Mouse (Mus musculus) stomach, embryonic 16.5 days (tissue): ENCODE measurements around the gene Ip6k1. TPM values are rescaled to one million over a fixed set of nuclear protein-coding genes. Genes with fewer than 3 reads are reported as not detected.

ENCODE experiments used
- ATAC-seq: fragments of 200-750 bp; cut with Nextera tagmentation; 2 replicates; pipeline ENCODE4 v1.8.0; 2017; ENCODE audit warnings: moderate number of reproducible peaks, moderate TSS enrichment; ENCODE audit not compliant: insufficient read depth, low FRiP score
- H3K27ac ChIP-seq: fragments of 300-500 bp; sonication (generic); 2 replicates; pipeline ENCODE4 v1.5.1; 2014; ENCODE audit warnings: low read length
- H3K27me3 ChIP-seq: fragments of 300-500 bp; sonication (generic); 2 replicates; pipeline ENCODE4 v1.6.1; 2014; ENCODE audit warnings: low read length, control low read depth, mixed read lengths; ENCODE audit not compliant: control insufficient read depth, insufficient read depth
- H3K36me3 ChIP-seq: fragments of 300-500 bp; sonication (generic); 2 replicates; pipeline ENCODE4 v1.6.1; 2014; ENCODE audit warnings: low read length; ENCODE audit not compliant: control insufficient read depth, insufficient read depth
- H3K4me1 ChIP-seq: fragments of 300-500 bp; sonication (generic); 2 replicates; pipeline ENCODE4 v1.6.1; 2014; ENCODE audit warnings: low read length, control low read depth, mixed read lengths; ENCODE audit not compliant: control insufficient read depth, insufficient read depth
- H3K4me2 ChIP-seq: fragments of 300-500 bp; sonication (generic); 2 replicates; pipeline ENCODE4 v1.6.1; 2014; ENCODE audit warnings: low read depth, low read length, mixed read lengths
- H3K4me3 ChIP-seq: fragments of 300-500 bp; sonication (generic); replicated peaks from 2 replicates; pipeline ENCODE4 v1.5.1; 2014; ENCODE audit warnings: mild to moderate bottlenecking, low read length
- H3K9ac ChIP-seq: fragments of 300-500 bp; sonication (generic); 2 replicates; pipeline ENCODE4 v1.6.1; 2014; ENCODE audit warnings: low read length
- H3K9me3 ChIP-seq: fragments of 300-500 bp; sonication (generic); replicated peaks from 2 replicates; pipeline ENCODE4 v1.6.1; 2016; ENCODE audit warnings: low read length, control low read depth; ENCODE audit not compliant: control insufficient read depth
- WGBS: fragments of 180-500 bp; shearing (Covaris S2); extraction: QIAGEN DNeasy Blood & Tissue Kit; methylation state at CpG from one replicate; pipeline ENCODE4 v1.1.7; 2014; 5-methylcytosine and 5-hydroxymethylcytosine counted together
- polyA plus RNA-seq: library from polyadenylated mRNA; unstranded; fragments of >200 nt; fragmentation: Nextera tagmentation; extraction: Ambion mirVana; gene quantifications from 2 replicates; pipeline ENCODE4 v1.2.1, GENCODE M21; 2015

Gene Ip6k1
- polyA plus RNA-seq, 1 experiment from 2014 or later, result 50.5 TPM

DNA sequence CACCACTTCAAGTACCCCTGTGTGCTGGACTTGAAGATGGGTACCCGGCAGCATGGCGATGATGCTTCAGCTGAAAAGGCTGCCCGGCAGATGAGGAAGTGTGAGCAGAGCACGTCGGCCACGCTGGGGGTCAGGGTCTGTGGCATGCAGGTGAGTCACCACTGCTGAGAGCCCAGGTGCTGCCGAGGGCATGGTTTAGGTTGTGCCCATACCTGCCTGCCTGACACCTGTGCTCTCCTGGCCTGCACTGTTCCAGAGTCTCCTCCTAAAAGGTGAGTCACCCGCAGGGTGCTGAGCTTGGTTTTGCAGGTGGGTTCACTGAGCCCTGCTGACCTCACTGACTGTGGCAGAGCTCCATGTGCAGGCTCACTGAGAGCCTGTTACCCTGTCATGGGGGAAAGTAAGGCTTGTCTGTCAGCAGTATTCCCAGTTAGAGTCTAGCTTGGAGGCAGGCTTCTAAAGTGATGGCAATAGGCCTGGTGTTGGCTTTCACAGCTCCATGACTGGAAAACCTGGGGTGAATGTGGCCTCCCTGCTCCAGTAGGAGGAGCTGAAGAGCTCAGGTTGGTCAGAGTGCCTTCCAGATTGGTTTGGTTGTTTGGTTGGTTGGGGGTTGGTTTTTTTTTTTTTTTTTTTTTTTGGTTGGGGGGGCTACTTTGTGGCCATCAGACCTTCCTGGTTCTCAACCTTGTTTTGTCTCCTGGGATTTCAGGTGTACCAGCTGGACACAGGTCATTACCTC is 42.6 kb downstream of the Ip6k1 start:
- H3K36me3 ChIP-seq, result peaks cover 28% of the 10 kb centered on the region
- no peak for ATAC-seq
- H3K9ac ChIP-seq, result no peak overlapping the region
- WGBS, result 94% methylated on average over 8 of the region's 8 CpGs
- H3K27me3 ChIP-seq, result no peaks in the 10 kb centered on the region
- peaks cover 14% of the 10 kb centered on the region for H3K4me1 ChIP-seq
- no peak overlapping the region for H3K4me2 ChIP-seq
- no peak overlapping the region for H3K4me3 ChIP-seq
- no peak overlapping the region for H3K27ac ChIP-seq
- no peaks in the 10 kb centered on the region for H3K9me3 ChIP-seq

DNA sequence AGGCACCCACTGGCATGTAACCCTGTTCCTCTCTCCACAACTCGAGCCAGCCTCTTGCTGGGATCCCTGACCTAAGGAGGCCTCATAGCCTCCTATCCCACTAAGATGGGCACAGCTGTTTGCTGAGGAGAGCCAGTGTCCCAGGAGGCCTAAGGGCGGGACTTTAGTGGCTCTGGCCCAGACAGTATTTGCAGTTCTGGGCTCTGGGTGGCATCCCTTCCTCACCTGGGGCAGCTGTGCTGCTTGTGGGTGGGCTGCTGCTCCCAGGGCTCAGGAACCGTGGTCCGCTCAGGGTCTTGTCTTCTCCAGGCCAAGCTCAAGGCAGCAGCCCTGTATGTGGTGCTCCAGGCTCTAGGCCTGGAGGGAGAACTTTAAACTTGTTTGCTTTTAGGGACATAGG is 44.3 kb downstream of the Ip6k1 start:
- Histone ChIP-seq H3K27ac (no peak overlapping the region), H3K4me3 (no peak overlapping the region), H3K4me2 (no peak overlapping the region), H3K4me1 (peaks cover 19% of the 10 kb centered on the region), H3K27me3 (no peaks in the 10 kb centered on the region), H3K9ac (no peak overlapping the region), H3K36me3 (peaks cover 30% of the 10 kb centered on the region), H3K9me3 (no peaks in the 10 kb centered on the region)
- 91% methylated on average over 4 of the region's 4 CpGs for WGBS
- ATAC-seq, result no peak

DNA sequence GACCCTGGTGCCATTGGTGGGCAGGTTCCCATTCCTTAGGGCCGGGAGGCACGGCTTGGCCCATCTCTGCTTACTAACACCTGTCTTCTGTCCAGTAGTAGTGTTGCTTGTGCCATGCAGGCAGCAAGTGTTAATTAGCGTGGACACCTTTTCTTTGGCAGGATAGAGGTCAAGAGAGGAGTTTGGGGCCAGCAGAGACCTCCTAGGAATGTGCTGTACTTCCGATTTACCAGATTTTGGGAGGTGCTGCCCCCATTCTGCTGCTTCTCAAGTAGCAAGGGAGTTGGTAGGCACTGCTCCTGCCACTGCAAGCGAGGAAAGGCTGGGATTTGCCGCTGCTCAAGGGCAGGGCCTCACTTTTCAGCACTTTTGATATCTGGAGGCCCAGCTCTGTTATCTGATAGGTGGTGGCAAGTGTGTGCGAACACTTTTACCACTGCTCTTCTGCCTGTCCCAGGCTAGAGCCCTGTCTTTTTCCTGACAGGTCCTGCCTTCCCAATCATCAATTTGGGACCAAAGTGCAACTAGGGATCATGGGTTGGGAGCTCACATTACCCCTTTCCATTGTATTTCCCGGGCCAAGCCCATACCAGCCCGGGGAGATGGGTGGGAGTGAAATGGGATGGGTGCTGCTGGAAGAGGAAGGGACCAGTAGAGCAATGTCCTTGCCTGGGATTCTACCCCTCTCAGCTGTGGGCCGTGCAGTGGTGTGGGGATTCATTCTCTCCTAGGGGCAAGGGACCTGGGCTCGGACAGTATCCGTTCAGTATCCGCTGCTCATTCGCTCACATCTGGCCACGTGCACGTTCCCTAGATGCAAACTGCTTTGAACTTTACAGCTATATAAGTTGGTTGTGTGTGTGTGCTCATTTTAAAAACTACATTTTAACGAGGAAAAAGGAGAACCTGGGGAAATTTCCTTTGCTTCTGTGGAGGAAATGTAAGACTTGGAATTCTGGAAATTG is 45.6 kb downstream of the Ip6k1 start:
- Histone ChIP-seq H3K4me2 (peak overlapping the region; percentile 80), H3K9ac (peak overlapping the region; percentile 73), H3K9me3 (no peaks in the 10 kb centered on the region), H3K27me3 (no peaks in the 10 kb centered on the region), H3K27ac (peak overlapping the region; percentile 86), H3K4me3 (peak overlapping the region; percentile 91), H3K36me3 (peaks cover 29% of the 10 kb centered on the region), H3K4me1 (peaks cover 25% of the 10 kb centered on the region)
- 42% methylated on average over 17 of the region's 17 CpGs for WGBS
- no peak for ATAC-seq

DNA sequence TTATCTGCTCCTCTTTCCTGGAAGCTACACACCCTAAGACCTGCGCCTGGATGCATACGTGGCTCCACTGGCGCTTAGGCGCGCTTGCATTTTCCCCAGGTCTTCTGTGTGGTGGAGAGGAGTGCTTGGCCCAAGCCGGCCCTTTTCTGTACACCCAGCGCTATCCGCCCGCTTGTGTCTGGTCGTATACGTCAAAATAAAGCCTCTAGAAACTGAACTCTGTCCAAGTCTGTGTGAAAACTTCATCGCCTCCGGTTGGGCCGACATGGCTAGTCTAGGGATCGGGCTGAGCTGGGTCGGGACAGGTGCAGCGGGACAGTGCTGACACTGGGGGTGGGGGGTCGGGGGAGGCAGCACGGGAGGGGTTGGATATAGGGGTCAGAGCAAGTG is 46.3 kb downstream of the Ip6k1 start:
- peaks cover 30% of the 10 kb centered on the region for H3K4me1 ChIP-seq
- H3K4me2 ChIP-seq, result peak overlapping the region; percentile 80
- peaks cover 29% of the 10 kb centered on the region for H3K36me3 ChIP-seq
- H3K9me3 ChIP-seq, result no peaks in the 10 kb centered on the region
- under 1% methylated on average over 19 of the region's 19 CpGs for WGBS
- peak overlapping the region; percentile 86 for H3K27ac ChIP-seq
- peak overlapping the region; percentile 73 for H3K9ac ChIP-seq
- no peaks in the 10 kb centered on the region for H3K27me3 ChIP-seq
- ATAC-seq, result 0 out of 2 replicates have a peak, but pooled peaks have one; percentile 0
- peak overlapping the region; percentile 91 for H3K4me3 ChIP-seq

DNA sequence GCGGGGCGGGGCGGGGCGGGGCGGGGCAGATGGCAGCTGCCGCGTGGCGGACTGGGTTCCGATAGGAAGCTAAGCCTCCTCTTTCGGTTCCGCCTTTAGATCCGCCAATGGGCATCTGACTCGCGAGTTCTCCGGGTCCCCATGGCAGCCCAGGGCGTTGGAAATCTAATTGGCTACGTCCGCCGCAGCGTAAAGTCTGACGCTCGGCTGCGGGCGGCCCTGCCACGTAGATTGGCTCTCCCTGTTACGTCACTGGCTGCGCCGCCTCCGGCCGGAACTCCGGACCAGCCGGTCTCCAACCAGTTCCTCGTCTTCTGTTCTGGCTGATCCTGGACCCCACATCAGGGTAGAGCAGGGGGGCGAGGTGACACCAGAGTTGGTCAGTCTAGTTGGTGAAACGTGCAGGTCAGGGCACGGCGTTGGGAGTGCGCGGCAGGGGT is 46.7 kb downstream of the Ip6k1 start, which contains the start of gene Gmppb:
Gene Gmppb, plus strand, starts transcription at position 227 of the 440 bp plus-strand sequence.
- H3K9ac ChIP-seq, result peak within 1 kb of the TSS; percentile 89
- peaks cover 31% of the 10 kb centered on the region for H3K4me1 ChIP-seq
- H3K36me3 ChIP-seq, result peaks cover 29% of the 10 kb centered on the region
- no peaks in the 10 kb centered on the region for H3K27me3 ChIP-seq
- peak within 1 kb of the TSS; percentile 88 for H3K4me2 ChIP-seq
- H3K27ac ChIP-seq, result peak within 1 kb of the TSS; percentile 86
- H3K9me3 ChIP-seq, result no peaks in the 10 kb centered on the region
- H3K4me3 ChIP-seq, result peak within 1 kb of the TSS; percentile 91
- WGBS, result under 1% methylated on average over 36 of the region's 39 CpGs
- ATAC-seq, result peak; percentile 93

DNA sequence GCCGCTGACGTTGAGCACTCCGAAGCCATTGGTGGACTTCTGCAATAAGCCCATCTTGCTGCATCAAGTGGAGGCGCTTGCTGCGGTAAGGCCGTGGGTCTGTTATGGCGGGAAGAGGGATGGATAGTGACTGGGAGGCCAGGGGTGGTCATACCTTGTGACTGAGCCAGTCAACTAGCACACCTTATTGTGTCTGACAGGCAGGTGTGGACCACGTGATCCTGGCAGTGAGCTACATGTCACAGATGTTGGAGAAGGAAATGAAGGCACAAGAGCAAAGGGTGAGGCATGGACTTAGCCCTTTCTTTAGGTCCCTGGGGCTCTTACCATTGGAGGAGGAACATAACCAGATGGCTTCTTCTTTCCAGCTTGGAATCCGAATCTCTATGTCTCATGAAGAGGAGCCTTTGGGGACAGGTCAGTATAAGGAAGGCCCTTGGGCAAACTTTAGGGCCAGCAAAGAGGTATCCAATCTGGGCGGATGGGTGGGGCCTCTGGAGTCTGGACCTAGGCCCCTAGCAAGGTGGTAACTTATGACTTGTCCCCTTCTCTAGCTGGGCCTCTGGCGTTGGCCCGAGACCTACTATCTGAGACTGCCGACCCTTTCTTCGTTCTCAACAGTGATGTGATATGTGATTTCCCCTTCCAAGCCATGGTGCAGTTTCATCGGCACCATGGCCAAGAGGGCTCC is 47.4 kb downstream of the Ip6k1 start:
- peak; percentile 2; the same call in 1 of the 2 replicates for ATAC-seq
- Histone ChIP-seq H3K4me1 (peaks cover 31% of the 10 kb centered on the region), H3K9ac (peak overlapping the region; percentile 89), H3K4me2 (peak overlapping the region; percentile 88), H3K4me3 (peak overlapping the region; percentile 91), H3K27ac (peak overlapping the region; percentile 86), H3K36me3 (peaks cover 27% of the 10 kb centered on the region), H3K9me3 (no peaks in the 10 kb centered on the region), H3K27me3 (no peaks in the 10 kb centered on the region)
- WGBS, result 41% methylated on average over 15 of the region's 15 CpGs

DNA sequence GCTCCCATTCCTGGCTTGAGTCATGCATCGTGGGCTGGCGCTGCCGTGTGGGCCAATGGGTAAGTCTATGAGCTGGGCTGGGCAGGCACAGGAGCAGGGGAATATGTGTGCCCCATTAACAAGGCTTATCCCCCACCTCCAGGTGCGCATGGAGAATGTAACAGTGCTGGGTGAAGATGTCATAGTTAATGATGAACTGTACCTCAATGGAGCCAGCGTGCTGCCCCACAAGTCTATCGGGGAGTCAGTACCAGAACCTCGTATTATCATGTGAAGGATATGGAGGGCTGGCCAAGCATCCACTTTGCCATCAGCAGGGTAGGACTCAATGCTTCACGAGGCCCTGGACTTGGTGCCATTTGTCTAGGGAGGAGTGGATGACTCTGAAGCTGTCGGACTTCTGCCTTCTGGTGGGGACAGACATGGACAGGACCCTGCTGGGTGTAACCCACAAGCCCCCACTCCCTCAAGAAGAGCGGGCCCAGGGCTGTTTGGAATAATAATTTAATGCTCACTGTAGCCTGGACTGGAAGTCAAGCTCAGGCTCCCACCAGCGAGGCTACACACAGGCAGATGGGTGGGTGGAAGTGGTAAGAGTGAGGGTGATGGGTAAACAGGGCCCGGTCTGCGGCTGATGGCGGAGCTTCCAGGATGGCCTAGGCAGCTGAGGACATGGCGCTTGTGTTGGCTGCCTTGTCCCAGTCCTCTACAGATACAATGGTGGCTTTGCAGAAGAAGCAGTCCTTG is 49.1 kb downstream of the Ip6k1 start:
- H3K4me3 ChIP-seq, result no peak overlapping the region
- H3K27me3 ChIP-seq, result no peaks in the 10 kb centered on the region
- no peak overlapping the region for H3K9ac ChIP-seq
- ATAC-seq, result no peak
- H3K27ac ChIP-seq, result no peak overlapping the region
- H3K36me3 ChIP-seq, result peaks cover 17% of the 10 kb centered on the region; the same call in 1 of the 2 replicates
- H3K9me3 ChIP-seq, result no peaks in the 10 kb centered on the region
- peaks cover 31% of the 10 kb centered on the region for H3K4me1 ChIP-seq
- 93% methylated on average over 15 of the region's 15 CpGs for WGBS
- H3K4me2 ChIP-seq, result no peak overlapping the region

DNA sequence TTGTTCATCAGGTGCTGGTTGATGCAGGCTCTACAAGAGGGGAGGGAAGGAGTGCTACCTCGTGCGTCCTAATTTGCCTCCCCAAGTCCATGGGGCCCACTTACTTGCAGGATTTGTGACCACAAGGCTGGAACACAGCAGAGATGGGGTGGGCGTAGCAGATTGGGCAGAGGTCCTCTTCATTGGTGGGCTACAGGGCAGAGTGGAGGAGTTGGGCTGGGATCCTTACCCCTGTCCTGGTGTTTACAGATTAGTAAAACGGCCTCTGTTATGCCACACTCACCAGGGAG is 49.6 kb downstream of the Ip6k1 start:
- peaks cover 17% of the 10 kb centered on the region; the same call in 1 of the 2 replicates for H3K36me3 ChIP-seq
- ATAC-seq, result no peak
- H3K9me3 ChIP-seq, result no peaks in the 10 kb centered on the region
- WGBS, result 75% methylated on average over 4 of the region's 4 CpGs
- H3K27ac ChIP-seq, result no peak overlapping the region
- no peak overlapping the region for H3K4me2 ChIP-seq
- peaks cover 31% of the 10 kb centered on the region for H3K4me1 ChIP-seq
- no peak overlapping the region for H3K4me3 ChIP-seq
- H3K27me3 ChIP-seq, result no peaks in the 10 kb centered on the region
- H3K9ac ChIP-seq, result peak overlapping the region; percentile 32; the same call in 1 of the 2 replicates
